Mouse (Mus musculus): ENCODE results near the gene Brix1.

Gene Brix1

GRCm38 (mm10) chr15:10469641-10470150 is 16.1 kb downstream of the Brix1 start:
- in situ Hi-C loops (cut with MboI; ENCODE audit: low pct_unique_long_range_greater_than_20kb in 1 of 2, low sequenced_read_pairs in 2 of 2, unreplicated experiment in 1 of 2) = no loop called here

GRCm38 (mm10) chr15:10468761-10469160 is 17.0 kb downstream of the Brix1 start:
- in situ Hi-C loops (cut with MboI; ENCODE audit: low pct_unique_long_range_greater_than_20kb in 1 of 2, low sequenced_read_pairs in 2 of 2, unreplicated experiment in 1 of 2) = no loop called here

GRCm38 (mm10) chr15:10464678-10465077 is 21.1 kb downstream of the Brix1 start:
- in situ Hi-C loops (cut with MboI; ENCODE audit: low pct_unique_long_range_greater_than_20kb in 1 of 2, low sequenced_read_pairs in 2 of 2, unreplicated experiment in 1 of 2) = no loop called here

- in situ Hi-C loops (cut with MboI; ENCODE audit: low pct_unique_long_range_greater_than_20kb in 1 of 2, low sequenced_read_pairs in 2 of 2, unreplicated experiment in 1 of 2) = no loop called here
These were observed 22.2 kb downstream of the Brix1 start for GRCm38 (mm10) chr15:10463555-10463954.

- in situ Hi-C loops (cut with MboI; ENCODE audit: low pct_unique_long_range_greater_than_20kb in 1 of 2, low sequenced_read_pairs in 2 of 2, unreplicated experiment in 1 of 2) = no loop called here
These were observed 24.8 kb downstream of the Brix1 start for GRCm38 (mm10) chr15:10460986-10461385.

GRCm38 (mm10) chr15:10447102-10447501 is 38.6 kb downstream of the Brix1 start:
- in situ Hi-C loops (cut with MboI; ENCODE audit: low pct_unique_long_range_greater_than_20kb in 1 of 2, low sequenced_read_pairs in 2 of 2, unreplicated experiment in 1 of 2) = loop anchor here in 1 of 2 experiments (25.0 kb wide), 1 partner anchor 985 kb away; no protein-coding TSS in a partner anchor

GRCm38 (mm10) chr15:10442275-10442674 is 43.5 kb downstream of the Brix1 start:
- in situ Hi-C loops (cut with MboI; ENCODE audit: low pct_unique_long_range_greater_than_20kb in 1 of 2, low sequenced_read_pairs in 2 of 2, unreplicated experiment in 1 of 2) = loop anchor here in 1 of 2 experiments (25.0 kb wide), 1 partner anchor 980 kb away; no protein-coding TSS in a partner anchor

- in situ Hi-C loops (cut with MboI; ENCODE audit: low pct_unique_long_range_greater_than_20kb in 1 of 2, low sequenced_read_pairs in 2 of 2, unreplicated experiment in 1 of 2) = loop anchor here in 1 of 2 experiments (25.0 kb wide), 1 partner anchor 979 kb away; no protein-coding TSS in a partner anchor
These were observed 44.3 kb downstream of the Brix1 start for GRCm38 (mm10) chr15:10441493-10441892.

- in situ Hi-C loops (cut with MboI; ENCODE audit: low pct_unique_long_range_greater_than_20kb in 1 of 2, low sequenced_read_pairs in 2 of 2, unreplicated experiment in 1 of 2) = loop anchor here in 1 of 2 experiments (25.0 kb wide), 1 partner anchor 978 kb away; no protein-coding TSS in a partner anchor
These were observed 45.8 kb downstream of the Brix1 start for GRCm38 (mm10) chr15:10439963-10440362.

- in situ Hi-C loops (cut with MboI; ENCODE audit: low pct_unique_long_range_greater_than_20kb in 1 of 2, low sequenced_read_pairs in 2 of 2, unreplicated experiment in 1 of 2) = loop anchor here in 1 of 2 experiments (25.0 kb wide), 1 partner anchor 975 kb away; no protein-coding TSS in a partner anchor
These were observed 48.9 kb downstream of the Brix1 start for GRCm38 (mm10) chr15:10436893-10437292.

- in situ Hi-C loops (cut with MboI; ENCODE audit: low pct_unique_long_range_greater_than_20kb in 1 of 2, low sequenced_read_pairs in 2 of 2, unreplicated experiment in 1 of 2) = loop anchor here in 1 of 2 experiments (25.0 kb wide), 1 partner anchor 964 kb away; no protein-coding TSS in a partner anchor
These were observed 59.0 kb downstream of the Brix1 start for GRCm38 (mm10) chr15:10426545-10427266.

- in situ Hi-C loops (cut with MboI; ENCODE audit: low pct_unique_long_range_greater_than_20kb in 1 of 2, low sequenced_read_pairs in 2 of 2, unreplicated experiment in 1 of 2) = loop anchor here in 1 of 2 experiments (25.0 kb wide), 1 partner anchor 964 kb away; no protein-coding TSS in a partner anchor
These were observed 59.6 kb downstream of the Brix1 start for GRCm38 (mm10) chr15:10426124-10426523.

All from mouse embryonic stem cell (cell line).